In the genomic region with DNA sequence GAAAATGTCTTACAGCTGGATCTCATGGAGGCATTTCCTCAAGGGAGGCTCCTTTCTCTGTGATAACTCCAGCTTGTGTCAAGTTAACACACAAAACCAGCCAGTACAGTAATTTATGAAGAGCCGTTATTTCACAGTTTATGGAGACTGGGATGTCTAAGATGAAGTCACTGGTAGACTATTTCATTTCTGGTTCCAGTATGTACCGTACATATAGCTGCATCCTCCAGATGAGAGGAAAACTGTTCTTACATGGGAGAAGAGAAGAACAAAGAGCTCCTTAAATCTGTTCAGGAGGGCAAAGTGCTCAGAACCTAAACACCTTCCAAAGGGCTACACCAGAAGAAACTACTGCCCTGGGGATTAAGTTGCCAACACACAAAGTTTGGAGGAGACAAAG, we compare ENCODE assay signal across 14 mouse cellular contexts.
A peak's percentile ranks its signal among the peaks of the same experiment; 100 is the strongest.
DNase-seq lines count a peak whose midpoint lies in the region; ATAC-seq lines count a peak whose summit lies in the region.
"Had no signal": no experiment of that assay in that cellular context is flagged by ENCODE, and none has a peak within 500 bp of the region (broad histone marks: within the 10 kb centered on the region; RNA-seq: fewer than 3 reads in every experiment).

No protein-coding gene starts in this region.

- H3K27me3 ChIP-seq in embryonic facial prominence, embryonic 10.5 days (replicated peaks; ENCODE audit: low read depth, poor library complexity, severe bottlenecking) = peaks cover 15% of the 10 kb centered on the region
- H3K27me3 ChIP-seq in hindbrain, embryonic 12.5 days = no peaks in the 10 kb centered on the region
- no peaks in the 10 kb centered on the region for H3K27me3 ChIP-seq in midbrain, embryonic 14.5 days (ENCODE audit: control insufficient read depth, insufficient read depth, low read length)
- H3K27me3 ChIP-seq: kidney, embryonic 15.5 days had no signal

- H3K4me3 ChIP-seq in embryonic facial prominence, embryonic 10.5 days = no peak overlapping the region
- no peak overlapping the region for H3K4me3 ChIP-seq in hindbrain, embryonic 12.5 days
- H3K4me3 ChIP-seq in midbrain, embryonic 14.5 days (replicated peaks; ENCODE audit: low read depth, low read length) = no peak overlapping the region
- H3K4me3 ChIP-seq: kidney, embryonic 15.5 days had no signal

- no peak overlapping the region for H3K4me2 ChIP-seq in hindbrain, embryonic 12.5 days (replicated peaks)
- peak overlapping the region; percentile 2; the same call in 1 of the 2 replicates for H3K4me2 ChIP-seq in midbrain, embryonic 14.5 days (ENCODE audit: low read length)
- H3K4me2 ChIP-seq: heart, embryonic 11.5 days; kidney, embryonic 15.5 days had no signal

- 0 out of 2 replicates have a peak overlapping the region, but pooled peaks have one; percentile 59 for H3K27ac ChIP-seq in embryonic facial prominence, embryonic 10.5 days (replicated peaks)
- peak overlapping the region; percentile 78 for H3K27ac ChIP-seq in hindbrain, embryonic 12.5 days
- peak overlapping the region; percentile 88 for H3K27ac ChIP-seq in midbrain, embryonic 14.5 days (replicated peaks; ENCODE audit: low read depth, low read length)
- H3K27ac ChIP-seq: kidney, embryonic 15.5 days; liver, embryonic 14.5 days had no signal

- no peaks in the 10 kb centered on the region for H3K36me3 ChIP-seq in embryonic facial prominence, embryonic 10.5 days (replicated peaks)
- no peaks in the 10 kb centered on the region for H3K36me3 ChIP-seq in hindbrain, embryonic 12.5 days
- H3K36me3 ChIP-seq in midbrain, embryonic 14.5 days (ENCODE audit: control insufficient read depth, insufficient read depth, low read length) = no peaks in the 10 kb centered on the region
- H3K36me3 ChIP-seq: kidney, embryonic 15.5 days had no signal

- peak; percentile 27; the same call in 1 of the 2 replicates for ATAC-seq in frontal cortex, adult (ENCODE audit: low TSS enrichment)
- peak; percentile 14; the same call in 1 of the 2 replicates for ATAC-seq in hindbrain, embryonic 12.5 days (ENCODE audit: low FRiP score)
- peak; percentile 5; the same call in 1 of the 2 replicates for ATAC-seq in midbrain, embryonic 14.5 days (ENCODE audit: low FRiP score, low TSS enrichment)
- ATAC-seq in erythroid progenitor cell, adult 5-6 weeks (replicated peaks; ENCODE audit: low FRiP score, poor library complexity, severe bottlenecking) = no peak
- ATAC-seq: inflammation-experienced regulatory T-cells, adult 6 months had no signal

- no peak for DNase-seq in frontal cortex, adult 2 months (ENCODE audit: extremely low spot score in 1 of 2, low spot score in 1 of 2)
- no peak for DNase-seq in embryonic facial prominence, embryonic 10.5 days (ENCODE audit: low spot score)
- DNase-seq in midbrain, embryonic 14.5 days = no peak
- no peak for DNase-seq in urinary bladder, postnatal 14 days (ENCODE audit: low spot score)
- no peak for DNase-seq in cerebellum, adult 11-12 months
- DNase-seq: cerebellum, adult 18-20 months; lung, postnatal 36 days had no signal

- WGBS in embryonic facial prominence, embryonic 10.5 days = 77% methylated on average over 2 of the region's 2 CpGs
- WGBS in hindbrain, embryonic 12.5 days = 61% methylated on average over 2 of the region's 2 CpGs
- 37% methylated on average over 2 of the region's 2 CpGs for WGBS in midbrain, embryonic 14.5 days

- peaks cover 32% of the 10 kb centered on the region for H3K4me1 ChIP-seq in embryonic facial prominence, embryonic 10.5 days
- H3K4me1 ChIP-seq in hindbrain, embryonic 12.5 days = peaks cover 26% of the 10 kb centered on the region
- H3K4me1 ChIP-seq in midbrain, embryonic 14.5 days (ENCODE audit: control insufficient read depth, insufficient read depth, low read length) = peaks cover 25% of the 10 kb centered on the region

- no peaks in the 10 kb centered on the region for H3K9me3 ChIP-seq in embryonic facial prominence, embryonic 10.5 days
- H3K9me3 ChIP-seq in hindbrain, embryonic 12.5 days (replicated peaks) = no peaks in the 10 kb centered on the region
- no peaks in the 10 kb centered on the region for H3K9me3 ChIP-seq in midbrain, embryonic 14.5 days (ENCODE audit: control insufficient read depth, low read length)
- H3K9me3 ChIP-seq: kidney, embryonic 15.5 days had no signal

- H3K9ac ChIP-seq in hindbrain, embryonic 12.5 days = no peak overlapping the region
- no peak overlapping the region for H3K9ac ChIP-seq in midbrain, embryonic 14.5 days (replicated peaks; ENCODE audit: low read length)
- H3K9ac ChIP-seq: kidney, embryonic 15.5 days; liver, embryonic 14.5 days had no signal
